Mouse (Mus musculus) cerebellum, adult 9-10 months (tissue): ENCODE measurements around the gene Myl3.

Experiments used
- DNase-seq: peaks from one replicate; pipeline ENCODE4 v3.0.0; 2022

Gene Myl3

GRCm38 (mm10) chr9:110774403-110775268, 33.0 kb downstream of the Myl3 start:
- no peak for DNase-seq

DNA sequence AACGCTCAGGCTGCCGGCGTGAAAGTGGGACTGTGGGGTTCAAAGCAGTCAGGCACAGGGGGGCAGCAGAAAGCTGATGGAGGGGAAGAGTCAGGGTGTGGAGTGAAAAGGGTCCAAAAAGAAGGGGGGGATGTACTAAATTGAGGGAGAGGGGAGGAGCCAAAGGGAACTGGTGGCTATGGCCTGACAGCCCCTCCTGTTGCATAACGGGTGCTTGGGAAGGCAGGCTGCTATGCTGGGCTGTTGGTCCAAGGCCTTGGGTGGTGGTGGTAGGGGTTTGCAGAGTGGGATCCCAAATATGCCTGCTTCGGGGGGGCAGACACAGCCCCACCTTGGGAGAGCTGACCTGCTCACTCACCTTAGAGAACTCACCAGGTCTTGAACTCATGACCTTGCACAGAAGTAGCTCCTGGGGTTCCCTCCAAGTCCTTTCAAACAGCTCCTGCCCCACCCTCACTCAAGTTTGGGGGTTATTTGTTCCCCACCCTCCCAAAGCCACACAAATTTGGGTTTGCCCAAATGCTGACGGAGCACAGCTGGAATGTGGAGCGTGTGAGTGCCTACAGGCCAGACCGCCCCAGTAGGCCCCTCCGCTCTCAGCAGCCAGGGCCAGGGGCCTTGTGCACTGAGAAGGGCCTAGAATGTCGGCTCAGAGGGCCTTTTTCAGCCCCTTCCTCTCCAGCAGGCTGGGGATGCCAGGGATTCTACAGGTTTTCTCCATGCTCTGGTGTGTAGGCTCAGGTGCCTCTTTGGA, 33.8 kb downstream of the Myl3 start:
- DNase-seq = no peak

- DNase-seq = no peak
These were observed 36.4 kb downstream of the Myl3 start for GRCm38 (mm10) chr9:110778100-110778499.

- no peak for DNase-seq
These were observed 36.9 kb downstream of the Myl3 start for GRCm38 (mm10) chr9:110778559-110778958.

DNA sequence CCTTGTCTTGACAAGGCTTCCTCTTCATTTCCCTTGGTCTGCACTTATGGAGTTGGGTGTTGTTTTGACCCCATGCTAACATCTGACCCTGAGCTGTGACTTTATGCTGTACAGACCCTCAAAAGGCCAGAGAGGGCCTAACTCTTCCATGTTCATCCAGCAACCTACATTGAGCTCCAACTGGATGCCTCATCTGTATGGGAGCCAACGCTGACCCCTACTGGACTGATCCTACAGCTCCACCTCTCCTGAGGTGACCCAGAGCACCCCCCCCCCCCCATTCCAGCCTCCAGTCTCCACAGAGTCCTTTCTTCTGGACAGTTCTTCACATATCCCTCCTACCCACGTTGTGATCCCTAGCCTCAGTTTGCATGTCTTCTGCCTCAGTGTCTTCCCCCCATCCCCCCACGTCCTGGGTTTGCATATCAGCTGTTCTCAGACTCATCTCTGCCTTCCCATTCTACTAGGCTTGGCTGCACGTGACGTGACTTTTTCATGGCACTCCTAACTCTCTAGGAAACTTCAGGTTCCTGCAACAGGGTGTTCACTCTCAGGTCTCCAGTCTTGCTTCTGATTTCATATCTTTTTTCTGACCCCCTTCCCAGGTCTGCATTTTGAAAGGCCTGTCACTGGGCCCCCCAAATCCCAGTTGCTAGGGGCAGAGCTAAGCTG, 37.7 kb downstream of the Myl3 start:
- no peak for DNase-seq

DNA sequence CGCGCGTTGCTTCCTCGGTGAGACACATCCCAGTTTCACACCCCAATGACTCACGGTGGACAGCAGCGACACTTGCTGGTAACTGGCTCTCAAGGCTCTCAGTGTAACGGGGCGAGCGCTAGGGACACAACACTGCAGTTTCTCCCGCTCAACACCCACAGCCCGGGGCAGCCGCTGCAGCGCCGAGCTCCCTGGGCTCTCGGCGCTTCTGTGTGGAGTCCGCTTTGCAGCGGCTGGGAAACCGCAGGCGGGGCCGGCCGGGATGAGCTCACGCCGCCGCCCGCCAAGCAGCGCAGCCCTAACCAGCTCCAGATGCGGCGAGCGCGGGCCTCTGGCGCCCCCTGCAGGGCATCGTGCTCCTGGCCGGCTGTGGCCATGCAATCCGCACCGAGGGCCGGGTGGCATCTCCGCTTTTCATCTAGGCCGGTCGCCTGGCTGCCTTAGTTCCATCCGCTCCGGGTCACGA, 39.6 kb downstream of the Myl3 start:
- peak; percentile 91 for DNase-seq

DNA sequence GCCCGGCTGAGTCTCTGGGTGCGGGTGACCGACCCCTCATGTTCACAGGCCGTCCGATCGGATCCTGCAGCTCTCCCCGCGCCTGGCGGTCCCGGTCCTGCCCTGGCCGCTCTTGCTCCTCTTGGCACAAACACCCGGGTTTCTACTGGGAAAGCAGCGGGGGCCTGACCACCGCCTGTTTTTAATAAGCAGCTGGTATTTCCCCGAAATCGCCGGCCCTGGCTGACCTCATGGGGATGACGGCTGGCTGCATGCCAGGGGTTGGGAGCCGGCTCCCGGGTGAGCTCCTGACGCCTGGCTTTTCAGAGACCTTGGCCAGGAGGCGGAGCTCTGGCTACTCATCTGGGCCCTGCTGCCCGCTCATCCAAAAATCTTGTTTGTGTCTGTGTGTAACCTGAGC, 40.1 kb downstream of the Myl3 start:
- peak; percentile 81 for DNase-seq

DNA sequence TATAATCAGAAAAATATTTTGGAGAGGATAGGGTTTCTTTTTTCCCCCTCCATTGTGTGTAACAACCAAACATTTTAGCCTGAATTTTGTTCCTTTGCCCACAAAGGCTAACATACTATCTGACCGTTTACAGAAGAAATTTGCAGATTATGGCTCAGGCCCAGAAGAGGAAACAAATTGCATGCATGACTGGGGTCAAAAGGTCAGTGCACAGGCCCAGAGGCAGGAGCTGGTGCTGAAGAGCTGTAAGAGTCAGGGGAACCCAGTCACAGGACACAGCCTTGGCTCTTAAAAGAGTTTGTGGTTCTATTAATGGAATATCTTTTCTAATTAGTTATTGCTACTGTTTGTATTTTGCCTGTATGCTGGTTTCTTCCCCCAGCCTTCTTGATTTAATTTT, 42.0 kb downstream of the Myl3 start:
- no peak for DNase-seq

DNA sequence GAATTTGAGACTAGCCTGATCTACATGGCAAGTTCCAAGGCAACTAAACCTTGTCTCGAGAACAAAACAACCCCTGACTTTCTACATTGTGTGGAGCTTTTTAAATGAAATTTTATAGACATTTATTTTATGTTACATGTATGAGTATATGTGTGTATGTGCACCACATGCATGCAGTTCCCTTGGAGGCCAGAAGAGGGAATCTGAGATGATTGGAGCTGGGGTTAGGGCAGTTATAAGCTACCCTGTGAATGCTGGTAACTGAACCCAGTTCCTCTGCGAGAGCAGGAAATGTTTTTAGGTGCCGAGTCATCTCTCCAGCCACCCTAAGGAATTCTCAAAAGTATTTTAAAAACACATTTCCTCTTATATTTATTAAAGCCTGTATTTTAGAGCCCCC, 46.5 kb downstream of the Myl3 start:
- no peak for DNase-seq

DNA sequence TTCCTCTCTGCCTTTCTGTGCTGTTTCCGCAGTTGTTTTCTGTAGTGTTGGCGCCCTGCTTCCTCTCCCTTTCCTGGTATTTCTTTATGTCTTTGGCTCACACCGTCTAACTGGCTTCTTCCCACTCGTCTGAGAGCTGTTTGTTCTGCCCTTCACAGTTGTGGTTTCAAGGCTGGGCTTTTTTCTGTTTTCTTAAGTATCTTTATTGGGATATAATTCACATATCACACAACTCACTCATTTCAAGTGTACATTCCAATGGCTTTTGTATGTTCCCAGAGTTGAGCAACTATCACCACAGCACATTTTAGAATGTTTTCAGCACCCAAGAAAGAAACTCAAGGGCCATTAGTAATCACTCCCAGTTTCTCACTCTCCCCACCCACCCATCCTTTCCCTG, 48.8 kb downstream of the Myl3 start:
- DNase-seq = no peak

DNA sequence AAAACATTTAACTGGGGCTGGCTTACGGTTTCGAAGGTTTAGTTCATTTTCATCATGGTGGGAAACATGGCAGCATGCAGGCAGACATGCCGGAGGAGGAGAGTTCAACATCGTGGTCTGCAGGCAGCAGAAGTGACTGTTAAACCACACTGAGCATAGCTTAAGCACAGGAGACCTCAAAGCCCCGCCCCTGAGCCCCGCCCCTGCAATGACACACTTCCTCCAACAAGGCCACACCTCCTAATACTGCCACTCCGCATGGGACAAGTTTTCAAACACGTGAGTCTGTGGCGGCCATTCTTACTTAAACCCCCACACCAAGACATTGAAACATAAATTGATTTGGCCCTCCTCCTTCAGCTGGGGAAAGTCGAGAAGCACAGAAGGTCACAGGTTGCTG, 55.4 kb downstream of the Myl3 start:
- DNase-seq = no peak

DNA sequence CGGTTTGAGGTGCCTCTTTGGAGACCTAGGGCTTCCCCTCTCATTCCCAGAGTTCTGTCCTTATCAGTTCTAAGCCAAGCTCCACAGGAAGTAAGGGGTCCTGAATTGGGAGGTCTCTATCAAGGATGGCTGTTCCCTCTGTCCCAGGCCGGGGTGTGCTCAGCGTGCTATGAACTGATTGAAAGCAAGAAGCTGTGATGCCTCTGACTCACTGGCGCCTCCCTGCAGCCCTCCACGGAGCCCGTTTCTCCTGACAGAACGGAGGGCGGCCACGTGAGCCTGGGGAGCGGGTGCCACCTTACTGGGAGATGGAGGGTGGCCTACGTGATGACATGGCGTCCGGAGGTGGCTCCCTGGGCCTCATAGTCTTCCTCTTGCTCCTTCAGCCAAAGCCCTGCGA, 56.2 kb downstream of the Myl3 start, which contains the start of gene Prss42:
Prss42 (plus strand) TSS at position 301 of the 400 bp plus-strand sequence.
- DNase-seq = no peak

DNA sequence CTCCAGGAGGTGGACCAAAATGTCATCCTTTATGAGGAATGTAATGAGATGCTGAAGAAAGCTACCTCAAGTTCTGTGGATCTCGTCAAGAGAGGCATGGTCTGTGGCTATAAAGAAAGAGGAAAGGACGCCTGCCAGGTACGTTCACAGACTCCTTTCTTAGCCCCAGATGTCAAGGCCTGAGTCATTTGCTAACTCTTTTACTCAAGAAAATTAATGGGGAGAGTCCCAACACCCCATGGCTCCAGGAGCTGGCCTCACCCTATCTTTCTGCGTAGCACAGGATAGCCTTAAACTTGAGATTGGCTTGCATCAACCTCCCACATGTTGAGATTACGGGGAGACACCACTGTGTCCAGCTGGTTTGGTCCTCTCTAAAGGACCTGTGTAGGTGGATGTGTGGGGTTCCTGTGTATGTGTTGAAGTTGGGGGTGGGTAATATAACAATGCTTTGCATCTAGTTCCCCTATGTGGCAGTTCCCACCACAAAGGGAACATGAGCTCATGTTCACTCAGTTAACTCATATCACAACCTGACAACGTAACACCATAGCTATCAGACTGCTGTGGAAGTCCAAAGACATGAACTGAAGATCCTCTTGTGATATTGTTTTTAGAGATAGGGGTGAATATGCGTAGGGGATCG, 59.3 kb downstream of the Myl3 start:
- no peak for DNase-seq

DNA sequence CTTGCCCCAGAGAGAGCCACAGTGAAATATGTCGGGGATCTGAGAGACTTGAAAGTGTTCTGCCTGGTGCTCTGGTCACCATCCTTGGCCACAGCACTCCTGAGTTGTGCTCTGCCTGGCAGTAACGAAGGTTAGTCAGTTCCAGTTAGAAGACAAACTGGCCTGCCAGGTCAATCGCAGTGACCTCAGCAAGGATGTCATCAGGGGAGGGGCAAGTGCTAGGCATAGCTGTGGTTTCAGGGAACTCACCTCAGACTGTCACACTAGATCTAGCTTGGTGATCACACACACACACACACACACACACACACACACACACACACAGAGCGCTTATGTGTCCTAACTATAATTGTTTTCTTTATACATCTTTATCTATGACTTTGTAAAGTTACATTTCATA, 61.6 kb downstream of the Myl3 start:
- DNase-seq = no peak

GRCm38 (mm10) chr9:110810051-110810450, 68.4 kb downstream of the Myl3 start:
- no peak for DNase-seq

DNA sequence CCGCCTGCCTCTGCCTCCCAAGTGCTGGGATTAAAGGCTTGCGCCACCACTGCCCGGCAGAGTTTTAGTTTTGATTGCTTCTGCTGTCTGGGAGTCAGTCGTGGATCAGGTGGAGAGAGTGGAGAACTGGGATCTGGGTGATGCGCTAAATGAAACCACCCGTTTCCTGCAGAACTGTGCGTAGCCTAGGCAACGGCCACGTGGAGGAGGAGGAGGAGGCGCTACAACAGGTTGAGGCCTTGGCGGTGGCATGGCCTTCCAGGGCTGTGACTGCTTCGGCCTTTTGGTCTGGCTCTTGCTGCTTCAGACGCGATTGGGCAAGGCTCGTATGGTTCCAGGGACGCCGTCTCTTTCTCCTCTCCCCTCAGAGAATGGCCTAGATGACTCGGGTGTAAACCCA, 72.1 kb downstream of the Myl3 start, which contains the start of gene Prss44:
Prss44 (plus strand) TSS at position 206 of the 400 bp plus-strand sequence.
- DNase-seq = no peak
